In genomic region chr4:127064051-127064450, GRCm38 (mm10) we compare ENCODE assay signal across 13 mouse cellular contexts.
"Had no signal": no experiment of that assay in that cellular context is flagged by ENCODE, and none has a peak within 500 bp of the region (broad histone marks: within the 10 kb centered on the region; RNA-seq: fewer than 3 reads in every experiment).

No protein-coding gene starts in this region.

- DNase-seq: lung, adult 18-20 months; lung, embryonic 14.5 days; lung, postnatal 10 days; lung, postnatal 4 days; midbrain, embryonic 14.5 days; retina, postnatal 1 day; right cerebral cortex, adult 18-20 months; right cerebral cortex, postnatal 25 days; right cerebral cortex, postnatal 4 days; spleen, adult 18-20 months; thymus, adult 18-20 months; thymus, postnatal 14 days; thymus, postnatal 36 days had no signal
